Mouse (Mus musculus) olfactory bulb, adult 2 months (tissue): ENCODE data around the gene Relb.

Experiments used
- CTCF ChIP-seq: fragments of 200-500 bp; IDR thresholded peaks from 2 replicates; pipeline ENCODE4 v1.5.1; 2012; ENCODE audit warnings: low read depth, mild to moderate bottlenecking, low read length, moderate library complexity; ENCODE audit not compliant: insufficient read depth
- POLR2A ChIP-seq: fragments of 200-500 bp; IDR thresholded peaks from 2 replicates; pipeline ENCODE4 v1.6.1; 2012; ENCODE audit warnings: mild to moderate bottlenecking, low read depth, low read length, moderate library complexity; ENCODE audit not compliant: insufficient read depth

DNA sequence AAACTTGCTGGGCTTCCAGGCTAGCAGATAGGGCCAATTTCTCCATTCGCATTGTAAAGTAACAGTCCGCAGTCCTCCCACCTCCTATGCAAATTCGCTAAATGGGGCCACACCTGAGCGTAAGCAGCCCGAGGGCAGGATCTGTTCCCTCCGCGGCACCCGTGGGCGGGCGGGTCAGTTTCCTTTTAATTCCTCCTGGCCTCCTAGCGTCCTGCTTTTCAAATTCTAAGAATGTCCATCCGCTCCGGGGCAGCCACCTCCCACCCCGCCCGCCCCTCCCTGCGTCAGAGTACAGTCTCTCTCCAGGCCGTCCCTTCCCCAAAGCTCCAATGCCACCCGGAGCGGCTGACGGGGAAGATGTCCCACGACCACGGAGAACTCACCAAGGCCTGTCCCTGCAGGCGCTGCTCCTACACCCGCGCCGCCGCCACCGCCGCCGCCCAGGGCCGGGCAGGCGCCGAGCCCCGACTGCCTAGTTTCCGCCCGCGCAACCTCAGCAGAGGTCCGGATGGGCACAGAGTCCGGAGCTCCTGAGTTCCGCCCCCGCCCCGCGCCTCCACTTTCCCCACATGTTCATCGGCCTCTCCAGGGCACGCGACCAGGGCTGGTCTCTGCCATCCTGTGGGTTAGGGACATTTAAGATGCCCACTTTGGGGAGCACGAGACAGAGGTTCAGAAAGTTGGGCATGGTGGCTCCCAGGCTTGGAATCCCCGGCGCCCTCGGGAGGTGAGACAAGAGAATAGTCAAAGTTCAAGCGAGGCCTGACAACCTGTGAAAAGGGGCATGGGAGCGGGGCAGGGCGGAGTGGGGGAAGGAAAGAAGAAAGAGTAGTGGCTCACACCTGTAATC, 56.1 kb downstream of the Relb start:
- peak; percentile 90 for TF ChIP-seq POLR2A
- TF ChIP-seq CTCF, result no peak
